Mouse (Mus musculus) hindbrain, postnatal 0 days (tissue): ENCODE results near the gene Zbtb45. TPM values are rescaled to one million over a fixed set of nuclear protein-coding genes. Genes with fewer than 3 reads are reported as not detected.
A peak's percentile ranks its signal among the peaks of the same experiment; 100 is the strongest.

Experiments
- ATAC-seq: fragments of 200-750 bp; cut with Nextera tagmentation; 2 replicates; pipeline ENCODE4 v1.8.0; 2017; ENCODE audit warnings: mild to moderate bottlenecking, moderate TSS enrichment, moderate library complexity
- DNase-seq: peaks from one replicate; pipeline ENCODE4 v3.0.0-alpha.2; 2015; ENCODE audit warnings: low spot score
- H3K27ac ChIP-seq: fragments of 300-500 bp; sonication (generic); 2 replicates; pipeline ENCODE4 v1.5.1; 2014; ENCODE audit warnings: mild to moderate bottlenecking
- H3K27me3 ChIP-seq: fragments of 300-500 bp; sonication (generic); 2 replicates; pipeline ENCODE4 v1.6.1; 2014; ENCODE audit warnings: low read length, mixed read lengths; ENCODE audit not compliant: insufficient read depth
- H3K36me3 ChIP-seq: fragments of 300-500 bp; sonication (generic); 2 replicates; pipeline ENCODE4 v1.6.1; 2014; ENCODE audit warnings: low read length, mixed read lengths; ENCODE audit not compliant: insufficient read depth
- H3K4me1 ChIP-seq: fragments of 300-500 bp; sonication (generic); 2 replicates; pipeline ENCODE4 v1.6.1; 2014; ENCODE audit warnings: antibody characterized with exemption, low read length, mixed read lengths; ENCODE audit not compliant: insufficient read depth
- H3K4me2 ChIP-seq: fragments of 300-500 bp; sonication (generic); 2 replicates; pipeline ENCODE4 v1.6.1; 2014; ENCODE audit warnings: low read depth, mild to moderate bottlenecking, low read length, moderate library complexity, mixed read lengths
- H3K4me3 ChIP-seq: fragments of 300-500 bp; sonication (generic); 2 replicates; pipeline ENCODE4 v1.5.1; 2014; ENCODE audit warnings: low read length
- H3K9ac ChIP-seq: fragments of 300-500 bp; sonication (generic); replicated peaks from 2 replicates; pipeline ENCODE4 v1.6.1; 2014; ENCODE audit warnings: mild to moderate bottlenecking, low read length, moderate library complexity, mixed read lengths
- H3K9me3 ChIP-seq: fragments of 300-500 bp; sonication (generic); 2 replicates; pipeline ENCODE4 v1.6.1; 2016; ENCODE audit warnings: low read length, mixed read lengths
- CTCF ChIP-seq: IDR thresholded peaks from 2 replicates; pipeline ENCODE4 v1.5.1; 2016; ENCODE audit warnings: antibody characterized with exemption, control low read depth, low read depth
- WGBS: fragments of 180-500 bp; shearing (Covaris S2); extraction: QIAGEN DNeasy Blood & Tissue Kit; methylation state at CpG from one replicate; pipeline ENCODE4 v1.1.7; 2014; 5-methylcytosine and 5-hydroxymethylcytosine counted together
- polyA plus RNA-seq: library from polyadenylated mRNA; unstranded; fragments of >200 nt; fragmentation: Nextera tagmentation; extraction: Ambion mirVana; gene quantifications from 2 replicates; pipeline ENCODE4 v1.2.1, GENCODE M21; 2015
- total RNA-seq: library from RNA; depleted of rRNA; stranded (reverse); fragments of >200 nt; gene quantifications from 2 replicates; pipeline ENCODE4 v1.2.3, GENCODE M21; 2014

Gene Zbtb45
- total and polyA plus RNA-seq, 2 experiments from 2014 or later = 24.6 to 41.6 TPM

- peak overlapping the region; percentile 98; the same call in 1 of the 2 replicates for H3K9ac ChIP-seq
- H3K4me2 ChIP-seq = peak overlapping the region; percentile 62
- H3K27me3 ChIP-seq = 0 out of 2 replicates have a peak, but pooled peaks cover 3% of the 10 kb centered on the region
- no peak overlapping the region for H3K4me3 ChIP-seq
- WGBS = 91% methylated on average over 1 of the region's 1 CpGs
- DNase-seq (no peak), ATAC-seq (no peak)
- peaks cover 8% of the 10 kb centered on the region for H3K4me1 ChIP-seq
- H3K27ac ChIP-seq = peak overlapping the region; percentile 100; the same call in 1 of the 2 replicates
- H3K36me3 ChIP-seq = peaks cover 16% of the 10 kb centered on the region
- no peak for TF ChIP-seq CTCF
- H3K9me3 ChIP-seq = no peaks in the 10 kb centered on the region
Observed at GRCm38 (mm10) chr7:13039181-13039580, 29.3 kb upstream of the Zbtb45 start.

GRCm38 (mm10) chr7:13038621-13039169, 28.9 kb upstream of the Zbtb45 start:
- Histone ChIP-seq H3K9ac (peak overlapping the region; percentile 98), H3K4me3 (peak overlapping the region; percentile 86), H3K4me1 (peaks cover 8% of the 10 kb centered on the region), H3K27me3 (0 out of 2 replicates have a peak, but pooled peaks cover 3% of the 10 kb centered on the region), H3K36me3 (peaks cover 16% of the 10 kb centered on the region), H3K4me2 (peak overlapping the region; percentile 62), H3K27ac (peak overlapping the region; percentile 100), H3K9me3 (no peaks in the 10 kb centered on the region)
- no peak for TF ChIP-seq CTCF
- DNase-seq (peak; percentile 46), ATAC-seq (no peak)
- 14% methylated on average over 15 of the region's 15 CpGs for WGBS

DNA sequence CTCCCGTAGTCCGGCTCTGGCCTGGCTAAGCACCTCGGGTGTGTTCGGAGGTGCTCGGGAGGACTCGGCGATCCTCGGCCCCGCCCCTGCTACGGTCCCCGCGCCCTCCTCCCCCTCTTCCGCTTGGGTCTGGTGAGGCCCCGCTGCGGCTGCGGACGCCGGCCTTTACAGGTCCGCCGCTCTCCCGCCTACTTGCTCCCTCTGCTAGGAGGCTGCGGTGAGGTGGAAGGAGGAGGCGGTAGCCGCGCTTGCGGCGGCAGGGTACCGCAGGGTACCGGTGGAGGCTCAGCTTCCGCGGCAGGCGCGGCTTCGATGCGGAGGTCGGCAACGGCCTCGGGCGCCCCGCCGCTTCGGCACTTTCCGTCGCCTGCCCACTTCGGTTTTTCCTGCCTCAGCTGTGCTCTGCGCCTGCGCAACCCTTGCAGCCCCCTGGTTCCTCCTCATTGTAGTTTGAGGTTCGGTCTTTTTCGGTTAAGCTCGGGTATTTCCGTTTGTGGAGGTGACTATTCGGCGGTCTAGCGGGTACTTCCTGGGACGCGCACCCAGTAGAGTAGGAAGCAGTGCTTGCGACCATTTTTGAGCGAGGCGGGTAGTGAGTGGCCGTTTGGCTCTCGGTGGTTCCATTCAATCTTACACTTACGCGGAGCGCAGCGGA, 28.2 kb upstream of the Zbtb45 start, which contains the start of gene Ube2m:
Ube2m (minus strand) TSS at position 375 of the 655 bp plus-strand sequence.
- Histone ChIP-seq H3K27ac (peak within 1 kb of the TSS; percentile 100), H3K27me3 (0 out of 2 replicates have a peak, but pooled peaks cover 3% of the 10 kb centered on the region), H3K36me3 (peaks cover 16% of the 10 kb centered on the region), H3K4me2 (peak within 1 kb of the TSS; percentile 62), H3K4me3 (peak within 1 kb of the TSS; percentile 86), H3K9ac (peak within 1 kb of the TSS; percentile 98), H3K4me1 (peaks cover 9% of the 10 kb centered on the region; the same call in 1 of the 2 replicates), H3K9me3 (no peaks in the 10 kb centered on the region)
- peak; percentile 100 for DNase-seq
- under 1% methylated on average over 54 of the region's 65 CpGs for WGBS
- no peak for TF ChIP-seq CTCF
- ATAC-seq = peak; percentile 92

DNA sequence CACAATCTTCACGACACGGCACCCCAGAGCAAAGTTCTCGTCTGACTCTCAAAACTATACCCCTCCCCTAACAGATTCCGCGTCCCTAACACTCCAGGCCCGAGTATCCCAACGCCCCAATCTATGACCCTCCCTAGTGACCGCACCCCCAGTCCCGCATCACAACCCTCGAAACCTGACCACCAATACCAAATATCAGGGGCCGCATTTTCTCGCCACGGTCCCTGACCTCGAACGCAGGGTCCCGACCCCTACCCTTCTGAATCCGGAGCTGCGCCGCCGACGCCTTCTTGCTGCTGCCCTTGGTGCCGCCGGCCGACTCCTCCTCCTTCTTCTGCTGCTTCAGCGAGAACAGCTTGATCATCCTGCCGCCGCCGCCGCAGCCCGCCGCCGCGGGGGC, 27.5 kb upstream of the Zbtb45 start:
- Histone ChIP-seq H3K27ac (peak overlapping the region; percentile 100), H3K9me3 (no peaks in the 10 kb centered on the region), H3K36me3 (peaks cover 22% of the 10 kb centered on the region), H3K4me3 (peak overlapping the region; percentile 86), H3K27me3 (no peaks in the 10 kb centered on the region), H3K4me1 (peaks cover 9% of the 10 kb centered on the region; the same call in 1 of the 2 replicates), H3K9ac (peak overlapping the region; percentile 98), H3K4me2 (peak overlapping the region; percentile 62)
- no peak for DNase-seq
- no peak for ATAC-seq
- TF ChIP-seq CTCF = no peak
- 2% methylated on average over 28 of the region's 33 CpGs for WGBS

DNA sequence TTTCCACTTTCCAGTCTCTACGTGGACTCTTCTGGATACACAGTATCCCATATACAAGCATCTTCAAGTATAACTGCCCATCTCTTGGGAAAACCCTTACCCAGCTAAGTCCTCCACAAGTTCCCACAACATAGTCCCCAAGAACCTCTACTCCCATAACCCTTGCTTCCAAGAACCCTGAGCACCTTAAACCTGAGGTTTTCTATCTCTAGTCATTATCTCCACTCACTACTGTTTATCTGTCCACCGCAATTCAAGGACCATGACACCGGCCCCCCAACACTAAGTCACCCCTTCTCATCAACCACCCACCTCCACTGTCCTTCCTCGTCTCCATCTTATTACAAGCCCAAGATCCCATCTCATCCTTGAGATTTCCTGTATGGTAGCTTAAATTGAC, 27.0 kb upstream of the Zbtb45 start:
- TF ChIP-seq CTCF = no peak
- peak overlapping the region; percentile 100; the same call in 1 of the 2 replicates for H3K27ac ChIP-seq

GRCm38 (mm10) chr7:13035211-13035855, 25.5 kb upstream of the Zbtb45 start:
- H3K27me3 ChIP-seq = no peaks in the 10 kb centered on the region
- peaks cover 36% of the 10 kb centered on the region for H3K36me3 ChIP-seq
- peak overlapping the region; percentile 92; the same call in 1 of the 2 replicates for H3K4me2 ChIP-seq
- no peaks in the 10 kb centered on the region for H3K9me3 ChIP-seq
- DNase-seq (no peak), ATAC-seq (no peak)
- peak; percentile 16; the same call in 1 of the 2 replicates for TF ChIP-seq CTCF
- peak overlapping the region; percentile 73; the same call in 1 of the 2 replicates for H3K9ac ChIP-seq
- H3K4me1 ChIP-seq = peaks cover 9% of the 10 kb centered on the region; the same call in 1 of the 2 replicates
- peak overlapping the region; percentile 96; the same call in 1 of the 2 replicates for H3K27ac ChIP-seq
- WGBS = 83% methylated on average over 17 of the region's 17 CpGs
- no peak overlapping the region for H3K4me3 ChIP-seq

More for the DNA sequence above, 27.0 kb upstream of the Zbtb45 start:
- Histone ChIP-seq H3K4me3 (peak overlapping the region; percentile 86), H3K4me1 (peaks cover 9% of the 10 kb centered on the region; the same call in 1 of the 2 replicates), H3K9ac (peak overlapping the region; percentile 98), H3K4me2 (peak overlapping the region; percentile 62), H3K36me3 (peaks cover 28% of the 10 kb centered on the region), H3K27me3 (no peaks in the 10 kb centered on the region), H3K9me3 (no peaks in the 10 kb centered on the region)
- DNase-seq (no peak), ATAC-seq (no peak)
- 46% methylated on average over 4 of the region's 4 CpGs for WGBS
